Mouse (Mus musculus): ENCODE measurements around the gene Gbx2. TPM values are rescaled to one million over a fixed set of nuclear protein-coding genes. Genes with fewer than 3 reads are reported as not detected.

Gene Gbx2
- total RNA-seq, 2 experiments from 2014 or later, result 0.55 to 0.67 TPM

DNA sequence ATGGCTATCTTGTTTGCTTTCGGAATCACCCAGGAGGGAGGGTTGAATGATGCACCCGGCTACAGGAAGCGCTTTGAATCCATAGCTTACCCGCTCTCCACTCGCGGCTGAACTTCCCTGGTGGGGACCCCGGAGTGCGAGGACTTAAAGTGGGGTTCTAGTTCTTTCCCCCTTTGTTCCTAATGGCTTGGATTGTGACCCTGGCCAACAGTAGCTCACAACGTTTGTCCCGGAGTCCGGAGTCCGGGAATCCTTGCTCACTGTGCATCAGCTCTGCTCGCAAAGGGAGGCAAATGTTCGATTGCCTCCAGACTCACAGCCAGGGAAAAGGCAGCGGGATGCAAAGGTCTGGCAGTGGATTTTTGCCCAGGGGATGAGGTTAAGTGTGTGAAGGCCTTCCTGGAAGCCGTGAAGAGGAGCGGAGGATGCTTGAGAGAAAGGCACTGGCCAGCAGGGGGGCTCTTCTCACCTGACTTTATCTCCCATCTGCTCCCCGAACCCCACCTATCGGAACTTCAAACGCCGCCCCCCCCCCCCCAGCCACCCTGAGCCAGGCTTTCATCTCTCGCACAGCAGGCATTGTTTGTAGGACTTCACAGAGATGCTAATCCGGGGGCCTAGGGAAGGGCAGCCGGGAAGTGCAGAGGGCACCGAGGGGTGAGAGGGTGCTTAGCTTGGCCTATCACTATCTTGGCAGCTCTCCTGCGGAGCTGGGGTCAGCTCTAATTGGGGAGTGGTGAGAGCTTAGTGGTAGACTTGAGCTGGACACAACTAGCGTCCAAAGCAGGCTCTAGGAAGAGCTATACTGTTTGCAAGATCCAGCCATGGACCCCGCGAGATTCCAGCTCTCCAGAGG, 4.7 kb upstream of the Gbx2 start:
- no peak for DNase-seq (ENCODE audit: low spot score in 2 of 2)

DNA sequence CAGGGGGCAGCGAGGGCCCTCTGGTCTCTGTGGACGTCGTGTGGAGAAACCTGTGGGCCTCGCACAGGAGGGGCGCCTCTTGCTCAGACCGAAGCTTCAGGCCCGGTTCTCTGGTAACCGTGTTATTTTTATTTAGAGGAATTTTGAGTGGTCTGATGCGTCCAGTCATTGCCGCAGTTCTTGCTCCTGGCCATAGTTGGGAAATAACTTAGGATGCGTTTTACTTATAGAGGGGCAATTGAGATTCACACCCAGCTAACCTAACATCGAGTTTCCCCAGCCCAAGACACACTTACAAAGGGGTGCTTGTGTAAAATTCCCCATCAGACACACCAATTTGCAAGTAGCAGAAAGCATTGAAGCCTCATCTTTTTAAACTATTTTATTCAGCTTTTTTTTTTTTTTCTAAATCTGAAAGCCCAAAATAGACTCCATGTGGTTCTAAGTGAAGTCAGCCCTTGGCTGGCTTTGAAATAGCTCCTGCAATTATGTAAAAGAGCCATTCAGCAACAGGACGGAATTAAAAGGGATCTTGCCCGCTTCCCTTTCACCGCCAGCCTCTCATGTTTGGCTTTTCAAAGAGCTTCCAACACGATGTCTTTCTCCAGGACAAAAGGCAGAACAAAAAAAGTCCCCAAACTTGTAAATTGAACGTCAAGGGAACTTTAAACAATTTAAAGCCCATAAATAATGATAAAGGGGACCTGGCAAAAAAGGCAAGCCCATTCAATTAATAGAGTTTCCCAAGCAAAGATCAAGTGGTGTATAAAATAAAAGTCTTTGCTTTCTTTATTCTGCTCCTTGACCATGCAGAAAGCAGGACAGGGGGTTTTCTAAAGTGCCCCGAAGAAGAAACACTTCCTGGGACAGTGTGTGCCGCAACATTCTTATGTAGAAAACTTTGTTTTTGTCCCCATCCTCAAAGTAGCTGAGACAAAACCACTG, 3.6 kb upstream of the Gbx2 start:
- DNase-seq (ENCODE audit: low spot score in 2 of 2), result no peak

DNA sequence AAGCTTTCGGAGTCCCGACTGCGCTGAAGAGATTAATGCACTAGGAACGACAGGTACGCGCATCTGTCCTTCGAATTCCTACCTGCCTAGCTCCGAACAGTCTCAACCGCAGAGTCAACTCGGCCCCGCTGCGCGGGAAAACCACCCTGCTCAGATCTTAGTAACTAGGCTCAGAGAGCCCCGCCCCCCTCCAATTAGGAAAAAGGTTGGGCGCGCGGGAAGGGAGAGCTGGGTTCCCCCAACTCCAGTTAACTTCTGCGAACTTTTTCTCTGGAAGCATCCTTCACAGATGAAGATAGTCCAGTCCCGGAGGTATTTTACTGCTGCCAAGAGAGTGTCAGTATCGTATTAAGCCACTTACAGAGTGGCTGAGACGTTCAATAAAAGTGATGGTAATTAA, 2.8 kb upstream of the Gbx2 start:
- DNase-seq (ENCODE audit: low spot score in 2 of 2), result no peak

DNA sequence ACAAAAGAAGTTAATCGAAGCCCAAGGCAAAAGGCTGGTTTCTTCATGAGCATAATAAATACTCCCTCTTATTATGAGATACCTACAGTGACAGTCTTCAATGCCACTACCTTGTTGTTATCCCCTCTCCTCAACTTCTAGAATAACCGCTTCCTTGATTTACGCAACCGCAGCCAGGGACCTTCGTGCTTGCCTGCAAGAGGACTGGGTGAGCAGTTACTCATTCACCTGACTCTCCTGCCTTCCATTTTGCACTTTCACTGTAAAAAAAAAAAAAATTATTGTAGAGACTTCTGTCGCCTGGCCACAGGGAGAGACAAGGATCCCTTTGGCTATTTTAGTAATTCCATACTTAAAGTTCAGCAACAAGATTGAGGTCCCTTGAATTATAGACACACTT, 2.0 kb upstream of the Gbx2 start:
- no peak for DNase-seq (ENCODE audit: low spot score in 2 of 2)

DNA sequence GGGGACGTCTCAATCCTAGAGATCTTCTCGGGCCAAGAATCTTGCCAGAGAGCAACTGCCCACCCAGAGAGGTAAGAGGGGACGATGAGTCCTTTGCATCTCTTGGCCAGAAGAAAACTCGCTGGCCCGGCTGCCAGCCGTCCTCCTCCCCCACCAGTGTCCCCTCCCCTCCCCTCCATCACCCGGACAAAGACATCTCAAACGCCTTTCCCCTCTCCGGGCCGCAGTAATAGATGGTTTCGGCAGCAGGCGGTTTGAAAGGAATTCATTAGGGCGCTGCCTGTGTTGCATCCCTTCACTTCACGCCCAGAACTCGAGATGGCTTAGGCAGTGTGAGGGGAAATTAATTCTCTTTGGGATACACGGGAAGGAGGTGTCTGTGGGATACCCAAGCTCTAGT, 1.6 kb upstream of the Gbx2 start:
- DNase-seq (ENCODE audit: low spot score in 2 of 2), result no peak

DNA sequence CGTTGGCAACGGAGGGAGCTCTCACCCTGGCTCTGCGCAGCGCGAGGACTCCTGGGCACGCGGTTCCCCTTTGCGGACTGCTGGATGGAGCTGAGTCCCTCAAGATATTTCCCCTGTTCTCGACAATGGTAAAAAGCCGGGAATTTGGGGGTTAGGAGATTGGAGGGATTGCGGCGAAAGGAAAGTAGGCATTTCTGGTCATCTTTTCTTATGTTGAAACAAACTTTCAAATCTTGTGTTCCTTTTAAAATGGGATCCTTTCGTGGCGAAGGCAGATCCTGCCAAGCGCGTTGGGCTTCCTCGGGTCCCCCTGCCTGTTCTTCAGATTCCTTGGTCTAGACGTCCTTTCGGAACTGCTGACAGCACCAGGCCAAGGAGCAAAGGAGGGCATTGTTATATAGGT, 1.0 kb upstream of the Gbx2 start:
- DNase-seq (ENCODE audit: low spot score in 2 of 2), result no peak

DNA sequence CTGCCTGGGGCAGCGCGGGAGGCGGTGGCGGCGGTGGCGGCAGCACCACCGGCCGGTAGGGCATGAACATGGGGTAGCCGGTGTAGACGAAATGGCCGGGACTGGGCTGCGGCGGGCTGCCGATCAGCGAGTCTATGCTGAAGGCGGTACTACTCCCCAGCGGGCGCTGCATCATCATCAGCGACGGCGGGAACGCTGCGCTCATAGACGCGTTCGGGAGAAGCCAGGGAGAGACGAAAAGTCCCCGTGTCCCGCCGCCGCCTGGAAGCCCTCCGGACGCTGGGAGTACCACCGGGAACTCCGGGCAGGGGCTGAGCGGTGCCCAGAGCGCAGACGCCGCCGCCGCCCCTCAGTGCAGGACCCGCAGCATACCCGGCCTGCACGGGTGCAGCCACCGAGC, 428 bp downstream of the Gbx2 start:
- no peak for DNase-seq (ENCODE audit: low spot score in 2 of 2)

DNA sequence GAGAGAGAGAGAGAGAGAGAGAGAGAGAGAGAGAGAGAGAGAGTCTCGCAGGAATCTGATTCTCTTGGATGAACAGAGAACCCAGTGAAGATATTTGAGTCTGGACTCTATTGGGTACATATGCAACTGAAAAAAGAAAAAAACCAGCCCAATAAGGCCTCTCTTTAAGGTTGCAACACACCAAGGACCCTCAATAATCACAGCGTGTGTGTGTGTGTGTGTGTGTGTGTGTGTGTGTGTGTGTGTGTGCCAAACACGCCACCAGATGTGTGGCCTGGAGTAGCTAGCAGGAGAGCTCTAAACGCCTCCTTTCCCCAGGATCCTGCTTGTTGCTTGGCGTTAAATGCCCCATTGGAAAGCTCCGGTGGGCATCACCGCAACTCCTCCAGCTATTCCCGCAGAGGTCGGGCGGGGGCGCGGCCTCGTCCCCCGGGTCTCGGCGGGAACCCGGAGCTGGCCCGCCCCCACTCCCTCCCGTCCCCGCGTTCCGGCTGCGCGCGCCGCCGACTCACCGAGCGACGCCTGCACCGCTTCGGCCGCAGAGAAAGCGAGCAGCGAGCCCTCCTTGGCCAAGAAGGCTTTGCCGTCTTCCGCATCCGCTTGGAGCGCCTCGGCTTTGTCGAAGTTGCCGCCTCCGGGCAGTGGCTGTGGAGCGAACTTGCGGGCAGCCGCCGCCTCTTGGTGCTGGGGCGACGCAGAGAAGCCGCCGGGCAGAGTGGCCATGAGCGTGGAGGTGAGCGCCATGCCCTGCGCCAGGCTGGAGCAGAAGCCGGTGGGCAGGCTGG, 1.1 kb downstream of the Gbx2 start:
- no peak for DNase-seq (ENCODE audit: low spot score in 2 of 2)

DNA sequence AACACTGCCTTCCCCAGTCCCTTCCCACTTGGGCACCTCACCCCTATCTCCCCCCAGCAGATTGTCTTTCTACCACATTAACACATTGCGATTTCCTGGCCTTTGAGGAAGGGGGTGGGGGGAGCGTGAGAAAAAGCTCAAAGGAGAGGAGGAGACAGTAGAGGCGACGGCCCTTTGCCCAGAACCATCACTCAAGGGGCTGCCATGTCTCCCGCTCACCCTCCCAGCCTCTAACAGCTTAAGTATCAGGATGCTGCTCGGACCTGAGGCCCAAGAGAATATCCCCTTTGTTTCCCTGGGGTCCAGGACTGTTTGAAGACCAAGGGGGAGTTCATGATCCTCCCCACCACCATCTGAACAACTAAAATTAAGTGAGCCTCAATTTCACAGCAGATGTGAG, 1.8 kb downstream of the Gbx2 start:
- no peak for DNase-seq (ENCODE audit: low spot score in 2 of 2)

DNA sequence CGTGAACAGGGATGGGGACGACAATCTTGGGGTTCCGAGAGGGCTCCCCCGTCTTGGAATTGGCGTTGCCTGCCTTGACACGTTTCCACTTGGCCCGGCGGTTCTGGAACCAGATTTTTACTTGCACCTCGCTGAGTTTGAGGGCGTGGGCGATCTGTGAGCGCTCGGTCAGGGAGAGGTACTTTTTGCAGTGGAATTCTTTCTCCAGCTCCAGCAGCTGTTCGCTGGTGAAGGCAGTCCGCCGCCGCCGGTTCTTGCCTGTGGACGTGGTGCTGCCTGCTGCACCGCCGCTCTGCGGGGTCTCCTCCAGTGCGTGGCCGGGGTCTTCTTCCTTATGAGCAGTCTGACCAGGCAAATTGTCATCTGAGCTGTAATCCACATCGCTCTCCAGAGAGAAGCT, 2.3 kb downstream of the Gbx2 start:
- no peak for DNase-seq (ENCODE audit: low spot score in 2 of 2)

DNA sequence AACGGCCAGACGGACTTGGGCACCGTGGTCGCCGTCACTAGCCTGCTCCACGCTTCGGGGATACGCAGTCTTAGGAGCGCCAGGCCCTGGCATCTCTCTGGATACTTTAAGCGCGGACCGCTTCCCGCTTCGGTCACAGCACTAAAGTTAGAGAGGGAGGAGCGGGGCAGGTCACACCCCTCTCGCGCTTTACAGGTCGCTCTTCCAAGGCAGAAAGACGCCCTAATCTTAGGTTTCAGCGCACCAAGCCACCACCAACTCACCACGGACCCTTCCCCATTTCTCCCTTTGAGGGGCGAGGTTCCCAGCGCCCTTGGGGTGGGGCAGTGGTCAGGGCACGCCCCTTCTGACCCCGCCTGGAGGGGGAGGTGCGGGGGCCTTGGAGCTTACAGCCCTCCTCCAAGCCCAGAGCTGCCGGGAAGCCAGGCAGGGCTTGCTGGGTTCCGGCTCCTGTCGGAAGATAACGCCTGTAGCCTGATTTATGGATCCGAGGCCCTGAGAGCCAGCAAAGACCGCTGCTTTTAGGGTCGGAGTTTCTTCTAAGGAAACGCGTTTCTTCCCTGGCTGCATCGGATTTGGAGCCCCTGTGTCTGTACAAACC, 3.8 kb downstream of the Gbx2 start:
- no peak for DNase-seq (ENCODE audit: low spot score in 2 of 2)

DNA sequence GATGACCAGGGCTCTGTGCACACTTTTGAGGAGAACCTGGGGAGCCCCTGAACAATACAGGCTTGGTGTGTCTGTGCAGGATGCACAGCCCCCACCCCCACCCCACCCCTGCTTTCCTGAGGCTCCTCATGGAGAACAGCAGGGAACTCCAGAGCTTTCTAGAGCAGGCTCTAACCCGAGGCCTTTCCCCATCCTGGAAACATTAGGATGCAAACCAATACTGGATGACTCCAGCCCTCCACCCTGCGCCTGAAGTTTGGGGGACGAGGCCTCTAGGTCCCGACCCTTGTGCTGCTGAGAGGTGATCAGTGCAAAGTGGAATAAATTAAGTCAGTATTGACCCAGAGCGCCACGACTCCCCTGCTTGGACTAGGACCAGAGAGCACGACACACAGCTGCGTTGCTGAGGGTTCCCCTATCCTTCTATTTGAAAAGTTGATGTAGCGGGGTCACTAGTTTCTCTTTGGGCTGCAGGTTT, 4.4 kb downstream of the Gbx2 start:
- no peak for DNase-seq (ENCODE audit: low spot score in 2 of 2)

DNA sequence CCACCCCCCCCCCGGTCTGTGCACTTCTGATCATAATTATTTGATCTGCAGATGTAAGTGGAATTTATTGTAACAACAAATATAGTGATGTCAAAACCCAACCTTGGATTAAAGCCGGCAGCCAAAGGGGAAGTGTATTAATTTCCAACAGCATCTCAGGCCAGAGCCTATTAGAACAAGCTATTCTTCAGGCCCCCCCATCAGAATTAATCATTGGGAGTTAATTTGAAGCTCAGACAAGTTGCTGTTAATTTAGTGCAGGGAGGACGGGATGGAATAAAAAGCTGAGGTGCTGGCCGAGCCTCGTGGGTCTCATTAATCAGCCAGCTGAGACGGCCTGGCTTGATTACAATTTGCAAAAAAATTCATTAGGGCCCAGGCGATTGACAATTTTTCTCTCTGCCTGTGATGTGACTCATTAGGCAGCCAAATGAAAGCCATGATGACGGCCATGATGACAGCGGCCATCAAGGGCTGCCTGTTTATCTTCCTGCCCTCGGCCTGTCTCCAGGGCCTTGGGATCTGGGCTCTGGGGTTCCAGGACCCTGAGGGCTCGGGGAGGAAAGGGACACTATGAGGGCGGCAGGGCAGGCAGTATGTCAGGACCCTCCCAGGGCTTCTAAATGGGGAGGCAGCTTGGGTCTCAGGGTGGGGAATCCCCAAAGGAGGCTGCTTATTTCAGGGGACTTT, 5.3 kb downstream of the Gbx2 start:
- DNase-seq (ENCODE audit: low spot score in 2 of 2), result no peak

DNA sequence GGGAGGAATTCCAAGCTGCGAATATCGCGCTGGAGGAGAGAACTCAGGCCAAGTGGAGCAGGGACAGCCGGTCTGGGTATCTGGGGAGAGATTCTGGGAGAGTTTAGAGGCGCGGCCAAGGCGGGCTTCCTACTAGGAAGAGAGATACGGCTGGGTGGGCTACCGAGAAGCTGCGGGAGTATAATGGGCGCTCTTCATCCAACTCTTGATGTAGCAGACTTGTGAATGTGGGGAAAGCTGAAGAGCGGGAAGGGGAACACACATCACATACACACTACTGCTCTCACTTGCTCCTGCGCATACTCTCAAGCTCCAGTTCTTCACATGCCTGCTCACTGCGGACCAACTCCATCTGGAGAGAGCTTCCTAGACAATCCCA, 7.3 kb downstream of the Gbx2 start:
- no peak for DNase-seq (ENCODE audit: low spot score in 2 of 2)

DNA sequence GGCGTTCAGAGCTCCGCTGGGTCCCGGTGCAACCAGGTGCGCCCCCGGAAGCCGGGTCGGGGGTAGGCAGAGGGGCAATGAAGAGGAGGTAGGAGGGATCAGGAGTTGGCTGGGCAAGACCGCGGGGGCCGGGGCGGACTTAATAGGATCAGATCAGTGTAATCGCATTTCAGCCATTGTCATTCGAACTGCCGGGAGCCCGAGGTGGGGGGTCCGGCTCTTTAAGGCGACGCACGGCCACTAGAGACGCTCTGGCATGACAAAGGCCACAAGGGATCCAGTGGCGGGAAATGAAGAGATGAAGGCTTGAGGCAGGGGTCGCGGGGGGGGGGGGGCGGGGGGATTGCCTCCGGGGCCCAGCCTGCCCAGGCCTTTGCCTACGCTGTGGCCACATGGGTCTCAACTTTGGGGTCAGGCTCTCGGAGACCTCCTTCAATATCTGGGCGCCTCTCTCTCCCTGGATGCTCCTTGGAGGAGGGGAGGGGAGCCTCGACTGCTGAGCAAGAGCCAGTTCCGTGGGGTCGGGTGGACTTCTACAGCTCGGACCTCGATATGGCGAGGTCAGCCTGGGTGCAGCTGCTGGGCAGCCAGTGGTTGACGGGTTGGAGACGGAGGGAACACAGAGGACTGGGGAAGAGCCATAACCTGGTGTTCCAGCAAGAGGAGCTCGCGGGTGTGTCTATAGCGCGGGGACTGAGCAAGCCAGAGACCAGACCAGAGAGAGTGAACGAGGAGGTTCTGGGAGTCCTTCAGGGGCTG, 7.9 kb downstream of the Gbx2 start:
- DNase-seq (ENCODE audit: low spot score in 2 of 2), result no peak

DNA sequence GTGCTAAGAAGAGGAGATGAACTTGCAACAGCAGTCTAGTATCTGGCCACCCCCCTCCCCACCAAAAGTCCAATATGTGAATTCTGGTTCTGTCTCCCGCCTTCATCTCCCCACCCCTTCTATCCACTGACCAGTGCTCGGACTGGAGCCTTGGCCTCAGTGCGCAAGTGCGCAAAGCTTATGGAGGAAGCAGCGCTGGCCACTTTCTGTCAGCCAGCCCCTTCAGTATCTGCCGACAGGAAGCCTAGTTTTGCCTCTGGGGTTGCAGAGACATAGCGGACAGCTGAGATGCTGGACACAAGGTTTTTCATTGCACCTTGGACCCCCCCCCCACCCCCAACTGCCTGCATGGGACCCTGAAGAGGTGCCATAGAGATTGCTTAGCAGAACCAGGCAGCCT, 8.7 kb downstream of the Gbx2 start:
- DNase-seq (ENCODE audit: low spot score in 2 of 2), result no peak

DNA sequence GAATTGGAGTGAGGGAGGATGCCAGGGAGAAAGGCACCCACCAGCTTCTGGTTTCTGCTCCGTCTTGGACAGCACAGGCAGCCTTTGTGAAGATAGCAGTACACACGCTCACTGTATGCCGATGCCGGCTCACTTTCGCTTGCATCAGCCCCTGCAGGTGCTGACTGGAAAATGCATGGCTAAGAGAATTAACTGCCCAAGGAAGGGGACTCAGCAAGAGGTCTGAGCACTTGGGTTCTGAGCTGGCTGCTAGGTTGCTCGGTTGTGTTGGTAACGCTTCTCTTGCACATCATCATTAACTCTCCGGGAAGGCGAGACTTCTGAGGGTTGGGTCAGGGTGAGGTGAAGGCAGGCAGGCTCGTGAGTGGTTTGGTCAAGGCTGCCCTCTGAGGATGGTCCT, 9.2 kb downstream of the Gbx2 start:
- no peak for DNase-seq (ENCODE audit: low spot score in 2 of 2)

DNA sequence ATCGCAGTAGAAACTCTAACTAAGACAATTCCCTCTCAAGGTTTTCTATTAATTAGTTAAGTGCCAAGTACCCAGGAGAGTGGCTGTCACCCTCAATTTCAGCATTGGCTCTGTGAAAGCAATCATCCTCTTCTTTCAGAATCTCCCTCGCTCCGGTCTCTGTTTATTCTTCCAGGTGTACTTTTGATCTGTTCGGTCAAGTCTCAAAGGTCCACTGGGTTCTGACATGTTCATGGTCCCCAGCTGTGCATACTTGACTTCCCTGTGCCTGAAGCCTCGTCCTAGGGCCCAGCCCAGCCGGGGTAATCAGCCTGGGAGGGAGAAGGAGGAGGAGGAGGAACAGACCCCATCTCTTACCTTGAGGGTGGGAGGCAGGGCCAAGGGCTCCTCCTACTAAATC, 11.8 kb downstream of the Gbx2 start:
- DNase-seq (ENCODE audit: low spot score in 2 of 2), result no peak

DNA sequence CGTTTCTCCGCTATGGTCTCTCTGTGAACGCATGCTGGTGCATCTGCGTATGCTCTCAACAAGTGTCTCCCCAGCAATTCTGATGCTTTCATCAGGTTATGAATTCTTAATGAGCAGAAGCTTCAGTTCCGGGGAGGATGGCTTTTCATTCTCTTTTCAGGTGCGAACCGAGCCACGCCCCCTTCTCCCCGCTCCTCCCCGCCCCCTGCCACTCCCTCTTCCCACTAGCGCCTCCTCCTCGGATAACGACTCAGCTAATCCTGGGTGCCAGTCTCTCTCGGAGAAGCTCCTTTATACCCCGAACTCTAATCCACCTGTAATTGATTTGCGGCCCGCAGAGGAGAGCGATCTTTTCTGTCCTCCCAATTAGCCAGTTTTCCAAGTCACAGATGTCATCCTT, 12.9 kb downstream of the Gbx2 start:
- no peak for DNase-seq (ENCODE audit: low spot score in 2 of 2)

DNA sequence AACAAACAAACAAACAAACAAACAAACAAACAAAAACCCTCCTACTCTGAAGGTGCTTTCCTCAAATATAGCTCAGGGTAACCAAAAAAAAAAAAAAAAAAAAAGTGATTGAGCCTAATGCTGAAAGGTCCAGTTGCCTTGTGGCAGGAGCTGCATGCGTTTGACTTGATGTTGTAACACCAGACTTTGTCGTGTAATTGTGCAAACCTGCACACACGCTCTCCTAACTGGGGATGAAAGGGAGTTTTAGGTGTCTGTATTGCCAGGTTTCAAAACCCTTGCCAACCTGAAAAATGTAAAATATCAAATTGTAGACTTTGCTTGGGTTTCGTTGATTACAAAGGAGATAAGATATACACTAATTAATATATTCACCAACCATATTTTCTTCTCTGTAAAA, 17.4 kb downstream of the Gbx2 start:
- no peak for DNase-seq (ENCODE audit: low spot score in 2 of 2)
